Mouse (Mus musculus): ENCODE results near the gene Olfr90.

GRCm38 (mm10) chr17:37050876-37051275 lies 37.4 kb downstream of the Olfr90 start:
- TF ChIP-seq CTCF (IDR thresholded peaks at IDR 0.05; ENCODE audit: insufficient read depth, low read depth, low read length) (no peak), POLR2A (IDR thresholded peaks at IDR 0.05; ENCODE audit: insufficient read depth, low read depth, low read length) (no peak)
